Mouse (Mus musculus) adrenal gland, adult (tissue): ENCODE data around the gene Kctd20.
A peak's percentile ranks its signal among the peaks of the same experiment; 100 is the strongest.

ENCODE experiments used
- DNase-seq, 2 experiments: peaks; one replicate each; pipeline ENCODE4 v3.0.0; 2022 to 2023; ENCODE audit warnings: low spot score in 1 of 2; ENCODE audit not compliant: inconsistent age in 2 of 2

Kctd20 gene

DNA sequence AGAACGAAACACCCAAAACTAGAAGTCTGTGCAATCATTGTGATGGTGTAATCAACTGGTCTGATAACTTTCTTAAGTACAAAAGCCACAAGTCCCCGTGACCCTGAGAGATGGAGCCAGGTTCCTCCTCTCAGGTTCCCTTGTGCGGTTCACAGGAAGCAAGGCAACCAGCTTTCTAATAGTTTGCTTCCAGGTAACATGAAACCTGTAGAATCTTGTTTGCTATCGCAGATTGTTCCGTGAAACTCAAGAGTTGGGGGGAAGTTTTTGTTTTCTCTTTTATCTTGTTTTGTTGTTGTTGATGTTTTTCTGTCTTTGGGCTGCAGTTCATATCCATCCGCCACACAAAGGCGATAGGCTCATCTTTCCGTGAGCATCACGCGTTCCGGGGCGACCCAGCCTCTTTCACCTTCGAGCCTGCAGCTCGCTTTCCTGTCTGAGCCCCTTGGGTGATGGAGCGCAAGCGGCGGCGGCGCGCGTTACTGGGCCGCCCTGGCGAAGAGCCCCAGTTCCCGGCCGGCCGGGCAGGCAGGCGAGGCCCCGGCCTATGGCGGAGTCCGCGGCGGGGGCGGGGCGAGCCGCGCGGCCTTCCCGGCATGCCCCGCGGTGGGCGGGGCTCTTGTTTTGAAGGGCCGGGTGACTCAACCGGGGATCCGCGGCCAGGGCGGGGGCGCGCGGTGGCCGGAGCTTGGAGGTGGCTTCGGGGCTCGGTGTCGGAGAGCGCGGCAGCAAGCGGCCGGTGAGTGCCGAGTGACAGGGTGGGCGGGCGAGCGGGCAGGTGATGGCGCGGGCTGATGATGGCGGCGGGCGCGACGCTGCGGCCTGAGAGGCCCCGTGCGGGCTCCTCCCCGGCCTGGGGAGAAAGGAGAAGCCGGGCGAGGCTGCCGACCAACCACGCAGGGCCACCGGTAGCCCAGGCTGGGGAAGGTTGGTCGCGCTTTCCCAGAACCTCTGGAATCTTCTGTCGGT, at the start of gene Kctd20:
Kctd20 (plus strand) TSS at position 120 of the 969 bp plus-strand sequence.
- DNase-seq, result peak; percentile 95 to 98

- peak; percentile 61 to 92 for DNase-seq
Measured at GRCm38 (mm10) chr17:28904546-28905376, 47.0 kb upstream of the Kctd20 start.

DNA sequence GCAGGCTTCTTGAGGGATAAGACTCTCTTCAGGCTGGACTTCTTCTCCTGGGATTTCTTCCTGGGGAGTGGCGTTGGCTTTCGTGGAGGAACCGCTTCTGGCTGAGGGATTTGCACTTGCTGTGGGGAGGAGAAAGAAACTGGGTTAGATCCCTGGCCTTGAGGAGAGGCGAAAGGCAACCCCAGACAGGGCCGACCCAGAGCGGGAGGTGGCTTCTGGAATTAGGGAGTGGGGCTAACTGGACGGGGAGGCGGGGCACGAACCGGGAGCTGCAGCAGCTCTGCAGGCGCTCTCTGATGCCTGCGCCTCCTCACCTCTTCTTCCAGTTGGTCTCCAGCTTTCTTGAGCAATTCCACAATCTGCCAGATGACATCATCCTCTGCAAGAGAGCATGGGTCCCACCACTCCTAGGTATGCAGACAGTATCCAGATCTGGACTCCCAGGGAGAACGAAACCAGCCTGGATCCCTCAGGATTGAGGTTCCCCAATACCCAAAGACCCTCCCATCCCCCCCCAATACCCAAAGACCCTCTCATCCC, 46.3 kb upstream of the Kctd20 start:
- no peak for DNase-seq

GRCm38 (mm10) chr17:28907959-28908358, 43.8 kb upstream of the Kctd20 start:
- DNase-seq, result no peak

GRCm38 (mm10) chr17:28909252-28909941, 42.4 kb upstream of the Kctd20 start:
- peak; percentile 43 to 74 for DNase-seq

GRCm38 (mm10) chr17:28910139-28910538, 41.6 kb upstream of the Kctd20 start:
- no peak for DNase-seq

DNA sequence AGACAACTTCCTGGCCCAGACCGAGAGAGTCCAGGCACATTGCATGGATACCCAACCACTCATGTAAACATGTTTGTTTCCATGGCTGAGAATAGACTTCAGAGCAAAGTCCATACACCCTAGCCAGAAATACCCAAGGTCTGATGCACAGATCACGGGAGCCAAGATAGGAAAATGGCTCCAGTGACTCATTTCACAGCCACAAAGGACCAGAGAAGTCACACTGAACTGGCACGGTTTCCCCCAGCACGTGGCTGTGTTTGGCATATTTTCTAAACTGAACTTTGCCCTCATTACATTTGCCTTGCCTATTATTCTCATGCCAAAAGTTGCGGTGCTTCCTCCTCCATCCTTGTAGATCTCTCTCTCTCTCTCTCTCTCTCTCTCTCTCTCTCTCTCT, 38.5 kb upstream of the Kctd20 start:
- peak; percentile 51 to 83 for DNase-seq

- DNase-seq, result peak in 1 of 2 experiments; percentile 67
Measured at GRCm38 (mm10) chr17:28913940-28914339, 37.8 kb upstream of the Kctd20 start.

DNA sequence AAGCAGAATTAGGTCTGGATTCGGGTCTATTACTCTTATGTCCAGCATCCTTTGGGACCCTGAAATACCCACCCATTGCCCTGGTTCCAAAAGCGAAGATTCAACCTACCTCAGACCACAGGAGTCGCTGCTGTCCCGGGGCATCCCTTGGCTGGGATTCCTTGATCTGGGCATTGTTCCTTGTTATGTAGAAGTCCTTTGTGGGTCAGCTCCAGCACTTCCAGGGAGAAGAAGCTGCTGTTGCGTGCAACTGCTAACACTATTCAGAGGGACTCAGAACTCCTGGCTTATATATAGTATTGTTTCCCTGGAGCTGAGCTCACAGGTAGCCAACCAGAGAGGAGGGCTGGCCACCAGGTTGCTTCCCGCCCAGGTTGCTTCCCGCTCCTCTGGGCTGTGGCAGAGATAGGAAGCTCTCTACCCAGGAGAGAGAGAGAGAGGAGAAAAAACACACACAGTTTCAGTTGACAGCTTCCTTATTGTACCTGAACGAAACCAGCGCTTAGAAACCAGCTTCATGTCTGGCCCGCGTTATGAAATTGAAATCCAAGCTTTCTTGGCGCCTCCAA, 36.6 kb upstream of the Kctd20 start, which contains the start of gene 4930539E08Rik:
4930539E08Rik (minus strand) TSS at position 265 of the 569 bp plus-strand sequence.
- DNase-seq, result no peak

- no peak for DNase-seq
Measured at GRCm38 (mm10) chr17:28916520-28916919, 35.2 kb upstream of the Kctd20 start.

DNA sequence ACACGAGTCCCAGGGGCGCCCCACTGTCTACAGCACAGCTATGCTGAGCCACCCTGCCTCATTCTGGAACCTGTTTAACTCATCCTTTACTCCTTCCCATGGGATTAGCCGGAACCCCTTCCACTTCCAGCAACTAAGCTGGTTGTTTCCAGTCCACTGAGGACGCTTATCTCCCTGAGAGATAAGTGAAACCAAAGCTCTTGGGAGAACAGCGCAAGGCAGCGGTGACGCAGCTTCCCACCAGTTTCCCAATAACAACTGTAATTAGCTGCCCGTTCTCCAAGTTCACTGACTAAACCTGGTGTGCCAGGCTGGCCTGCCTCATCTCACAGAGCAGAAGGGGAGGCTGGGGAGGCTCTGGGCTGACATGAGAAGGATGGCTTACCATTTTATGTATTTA, 30.7 kb upstream of the Kctd20 start:
- peak in 1 of 2 experiments; percentile 59 for DNase-seq

DNA sequence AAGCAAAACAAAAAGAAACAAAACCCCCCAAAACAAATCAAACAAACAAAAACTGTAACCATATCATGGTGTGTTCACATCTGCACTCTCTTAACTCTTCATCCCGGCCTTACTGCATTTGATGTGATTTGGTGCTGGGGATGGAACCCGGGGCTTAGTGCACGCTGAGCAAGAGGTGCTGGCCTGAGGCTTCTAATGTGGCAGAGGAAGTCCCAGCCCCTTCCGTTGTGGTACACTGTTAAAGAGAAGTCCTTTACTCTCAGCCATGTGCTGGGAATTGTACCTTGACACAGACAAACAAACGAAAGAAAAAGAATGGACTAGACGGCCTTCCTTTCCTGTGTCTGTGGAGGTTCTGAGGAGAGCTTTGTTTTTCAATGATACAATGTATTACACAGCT, 29.7 kb upstream of the Kctd20 start:
- no peak for DNase-seq

GRCm38 (mm10) chr17:28924957-28925595, 26.7 kb upstream of the Kctd20 start:
- DNase-seq, result peak; percentile 36 to 84

GRCm38 (mm10) chr17:28926380-28926779, 25.4 kb upstream of the Kctd20 start:
- DNase-seq, result peak; percentile 75 to 93

GRCm38 (mm10) chr17:28926866-28927635, 24.7 kb upstream of the Kctd20 start:
- peak; percentile 46 to 80 for DNase-seq

GRCm38 (mm10) chr17:28928004-28928403, 23.7 kb upstream of the Kctd20 start:
- DNase-seq, result no peak

- DNase-seq, result no peak
Measured at GRCm38 (mm10) chr17:28929369-28929768, 22.4 kb upstream of the Kctd20 start.

DNA sequence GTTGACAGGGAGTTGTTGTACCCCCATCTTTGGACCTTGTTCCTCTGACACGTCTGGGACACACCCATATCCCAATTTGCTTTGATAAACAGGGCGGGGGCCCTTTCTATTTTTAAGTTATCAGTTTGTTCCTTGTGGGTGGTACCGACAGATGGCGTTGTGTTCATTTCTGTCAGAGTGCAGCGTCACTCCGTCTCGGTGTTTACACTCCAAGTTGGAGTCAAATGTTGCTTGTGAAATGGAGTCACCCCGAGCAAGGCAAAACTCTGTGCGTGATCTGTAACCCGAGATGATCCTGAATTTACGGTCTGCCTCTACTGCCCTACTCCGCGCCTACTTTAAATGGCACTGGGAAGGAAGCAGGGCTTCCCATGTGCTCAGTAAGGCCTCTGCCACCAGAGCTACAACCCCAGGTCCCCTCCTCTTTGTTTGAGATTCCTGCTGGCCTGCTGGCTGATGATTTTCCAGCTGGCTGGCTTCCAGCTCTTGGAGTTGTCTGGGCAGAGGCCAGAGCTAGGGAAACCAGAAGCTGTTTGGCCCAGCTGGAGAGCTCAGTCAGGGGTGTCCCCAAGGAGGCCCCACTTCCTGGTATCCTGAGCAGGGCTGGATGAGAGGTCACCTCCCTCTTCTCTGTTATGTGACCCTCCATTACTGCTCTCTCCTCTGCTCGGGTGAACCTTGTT, 21.2 kb upstream of the Kctd20 start:
- peak; percentile 88 to 96 for DNase-seq
